ENCODE assay signal across 8 mouse cellular contexts in genomic region chr1:193449394-193450103, GRCm38 (mm10).
DNase-seq lines count a peak whose midpoint lies in the region; ATAC-seq and TF ChIP-seq lines count a peak whose summit lies in the region.

No protein-coding gene starts in this region.

- no peak for TF ChIP-seq EP300 in liver, postnatal 0 days (IDR thresholded peaks at IDR 0.05; ENCODE audit: low read depth)

- H3K27ac ChIP-seq in heart, embryonic 12.5 days (ENCODE audit: poor library complexity, severe bottlenecking): peak overlapping the region; percentile 77
- peak overlapping the region; percentile 80 for H3K27ac ChIP-seq in kidney, embryonic 14.5 days (ENCODE audit: low read depth, low read length)
- no peak overlapping the region for H3K27ac ChIP-seq in liver, postnatal 0 days (ENCODE audit: low read depth)
- H3K27ac ChIP-seq in neural tube, embryonic 14.5 days (ENCODE audit: low read depth, low read length): peak overlapping the region; percentile 78

- no peak overlapping the region for H3K4me2 ChIP-seq in heart, embryonic 12.5 days
- H3K4me2 ChIP-seq in kidney, embryonic 14.5 days (replicated peaks; ENCODE audit: low read depth, low read length): no peak overlapping the region
- H3K4me2 ChIP-seq in liver, postnatal 0 days (ENCODE audit: low read depth, low read length): no peak overlapping the region
- H3K4me2 ChIP-seq in neural tube, embryonic 14.5 days (ENCODE audit: low read depth, low read length): no peak overlapping the region

- no peaks in the 10 kb centered on the region for H3K27me3 ChIP-seq in heart, embryonic 12.5 days (replicated peaks)
- H3K27me3 ChIP-seq in kidney, embryonic 14.5 days (ENCODE audit: control insufficient read depth, insufficient read depth, low read length): no peaks in the 10 kb centered on the region
- H3K27me3 ChIP-seq in liver, postnatal 0 days (ENCODE audit: insufficient read depth, low read length): no peaks in the 10 kb centered on the region
- H3K27me3 ChIP-seq in neural tube, embryonic 14.5 days (ENCODE audit: control insufficient read depth, insufficient read depth, low read length): no peaks in the 10 kb centered on the region

- 9% methylated on average over 7 of the region's 7 CpGs for WGBS in heart, embryonic 12.5 days
- 6% methylated on average over 7 of the region's 7 CpGs for WGBS in kidney, embryonic 14.5 days
- 15% methylated on average over 7 of the region's 7 CpGs for WGBS in liver, postnatal 0 days (ENCODE audit: insufficient replicate concordance)
- 15% methylated on average over 7 of the region's 7 CpGs for WGBS in neural tube, embryonic 14.5 days

- TF ChIP-seq CTCF in liver, postnatal 0 days (IDR thresholded peaks at IDR 0.05; ENCODE audit: low read depth): peak; percentile 65

- H3K9me3 ChIP-seq in heart, embryonic 12.5 days (replicated peaks): no peaks in the 10 kb centered on the region
- no peaks in the 10 kb centered on the region for H3K9me3 ChIP-seq in kidney, embryonic 14.5 days (ENCODE audit: control insufficient read depth, low read length)
- H3K9me3 ChIP-seq in liver, postnatal 0 days (ENCODE audit: low read length): no peaks in the 10 kb centered on the region
- H3K9me3 ChIP-seq in neural tube, embryonic 14.5 days (ENCODE audit: control insufficient read depth, low read length): no peaks in the 10 kb centered on the region

- peak; percentile 2 to 5 for DNase-seq in B cell, adult 2 months
- peak; percentile 57 for DNase-seq in embryo, embryonic 11.5 days (ENCODE audit: low read depth, low spot score)
- DNase-seq in liver, postnatal 0 days: no peak
- peak; percentile 12 for DNase-seq in urinary bladder, postnatal 25 days (ENCODE audit: low spot score)

- peaks cover 37% of the 10 kb centered on the region for H3K4me1 ChIP-seq in heart, embryonic 12.5 days (replicated peaks)
- H3K4me1 ChIP-seq in kidney, embryonic 14.5 days (ENCODE audit: control insufficient read depth, insufficient read depth, low read length): peaks cover 12% of the 10 kb centered on the region
- no peaks in the 10 kb centered on the region for H3K4me1 ChIP-seq in liver, postnatal 0 days (ENCODE audit: insufficient read depth)
- peaks cover 14% of the 10 kb centered on the region; the same call in 1 of the 2 replicates for H3K4me1 ChIP-seq in neural tube, embryonic 14.5 days (ENCODE audit: control insufficient read depth, insufficient read depth, low read length)

- no peak overlapping the region for H3K9ac ChIP-seq in heart, embryonic 12.5 days
- no peak overlapping the region for H3K9ac ChIP-seq in kidney, embryonic 14.5 days (ENCODE audit: low read depth, low read length)
- no peak overlapping the region for H3K9ac ChIP-seq in liver, postnatal 0 days (replicated peaks)
- 0 out of 2 replicates have a peak overlapping the region, but pooled peaks have one; percentile 28 for H3K9ac ChIP-seq in neural tube, embryonic 14.5 days (replicated peaks; ENCODE audit: low read depth, low read length)

- peak; percentile 14 for ATAC-seq in activated CD4-positive, CD25-positive, alpha-beta regulatory T cell, adult 4 months
- ATAC-seq in heart, embryonic 12.5 days (ENCODE audit: insufficient number of reproducible peaks, low FRiP score): peak; percentile 70
- peak; percentile 74 for ATAC-seq in kidney, embryonic 14.5 days (ENCODE audit: low FRiP score, low TSS enrichment)
- no peak for ATAC-seq in liver, postnatal 0 days
- peak; percentile 75; the same call in 1 of the 2 replicates for ATAC-seq in neural tube, embryonic 14.5 days (ENCODE audit: low read depth)

- H3K4me3 ChIP-seq in heart, embryonic 12.5 days: no peak overlapping the region
- H3K4me3 ChIP-seq in kidney, embryonic 14.5 days (ENCODE audit: low read length): no peak overlapping the region
- H3K4me3 ChIP-seq in liver, postnatal 0 days (ENCODE audit: low read depth, low read length): no peak overlapping the region
- H3K4me3 ChIP-seq in neural tube, embryonic 14.5 days (ENCODE audit: low read depth, low read length): no peak overlapping the region

- H3K36me3 ChIP-seq in heart, embryonic 12.5 days: no peaks in the 10 kb centered on the region
- H3K36me3 ChIP-seq in kidney, embryonic 14.5 days (ENCODE audit: control insufficient read depth, insufficient read depth, low read length): no peaks in the 10 kb centered on the region
- H3K36me3 ChIP-seq in liver, postnatal 0 days (replicated peaks; ENCODE audit: insufficient read depth, low read length): no peaks in the 10 kb centered on the region
- no peaks in the 10 kb centered on the region for H3K36me3 ChIP-seq in neural tube, embryonic 14.5 days (ENCODE audit: control insufficient read depth, insufficient read depth, low read length)
